Mouse (Mus musculus): Measurements from ENCODE around the gene Gm8764. TPM values are rescaled to one million over a fixed set of nuclear protein-coding genes. Genes with fewer than 3 reads are reported as not detected.
"Not testable (repeated sequence)": the region's sequence is repeated elsewhere in the genome, so short reads cannot be mapped to it uniquely, and the experiment has no call there.

Gene Gm8764
- polyA plus RNA-seq (2014; fragmentation: Nextera tagmentation; extraction: Ambion mirVana), result not detected in 2 replicates

DNA sequence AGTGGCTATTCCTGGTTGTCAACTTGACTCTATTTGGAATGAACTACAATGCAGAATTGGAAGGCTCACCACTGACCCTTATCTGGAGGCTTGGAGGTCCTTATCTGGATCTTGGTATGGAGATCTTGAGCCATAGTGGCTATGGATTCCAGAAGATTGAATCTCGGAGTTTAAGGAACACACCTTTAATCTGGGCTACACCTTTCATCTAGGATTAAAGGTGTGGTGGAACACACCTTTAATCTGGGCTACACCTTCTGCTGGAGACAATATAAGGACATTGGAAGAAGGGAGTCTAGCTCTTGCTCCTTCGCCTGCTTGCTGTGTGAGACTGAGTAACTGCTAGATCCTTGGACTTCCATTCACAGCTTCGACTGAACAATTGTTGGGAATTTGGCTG lies at the start of gene Gm8764:
Gm8764 (plus strand) TSS at position 301 of the 400 bp plus-strand sequence.
- no CpG with 5 or more reads among the region's 3 CpGs for WGBS
- ATAC-seq (replicated peaks; ENCODE audit: low FRiP score), result not testable (repeated sequence)

GRCm38 (mm10) chr10:104110044-104110443 lies 49.8 kb upstream of the Gm8764 start:
- WGBS, result 71% methylated on average over 3 of the region's 3 CpGs

More for the DNA sequence above, at the start of gene Gm8764:
- H3K4me3 ChIP-seq (ENCODE audit: low read depth, low read length); H3K36me3 ChIP-seq (ENCODE audit: control insufficient read depth, insufficient read depth, low read length); H3K4me1 ChIP-seq (replicated peaks; ENCODE audit: control insufficient read depth, insufficient read depth, low read length); DNase-seq (ENCODE audit: low spot score); H3K27me3 ChIP-seq (replicated peaks; ENCODE audit: control insufficient read depth, insufficient read depth, low read length); H3K9ac ChIP-seq (ENCODE audit: low read depth, low read length); H3K27ac ChIP-seq (ENCODE audit: low read depth, low read length); H3K4me2 ChIP-seq; H3K9me3 ChIP-seq (ENCODE audit: control insufficient read depth, low read length): not testable (repeated sequence)

DNA sequence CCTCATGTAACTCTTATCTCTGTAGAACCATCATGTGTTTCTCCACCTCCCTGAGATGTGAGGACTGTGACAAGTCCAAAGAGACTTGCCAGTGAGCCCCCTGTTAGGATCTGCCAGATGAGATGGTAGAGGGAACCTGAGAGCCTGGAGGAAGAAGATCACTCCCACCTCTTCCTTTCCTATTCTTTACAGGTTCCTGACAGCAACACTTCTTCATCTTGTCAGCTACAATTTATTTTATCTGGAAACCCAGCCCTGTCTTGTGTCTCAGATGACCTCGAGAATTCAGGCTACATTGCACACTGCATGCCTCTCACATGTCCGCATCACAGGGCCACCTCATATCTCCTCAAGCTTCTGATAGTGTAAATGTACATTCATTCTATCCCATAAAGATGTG lies 41.5 kb upstream of the Gm8764 start:
- Histone ChIP-seq H3K27ac (ENCODE audit: low read depth, low read length) (no peak overlapping the region), H3K27me3 (replicated peaks; ENCODE audit: control insufficient read depth, insufficient read depth, low read length) (no peaks in the 10 kb centered on the region), H3K9me3 (ENCODE audit: control insufficient read depth, low read length) (no peaks in the 10 kb centered on the region), H3K4me2 (no peak overlapping the region), H3K4me3 (ENCODE audit: low read depth, low read length) (no peak overlapping the region), H3K36me3 (ENCODE audit: control insufficient read depth, insufficient read depth, low read length) (no peaks in the 10 kb centered on the region), H3K9ac (ENCODE audit: low read depth, low read length) (no peak overlapping the region), H3K4me1 (replicated peaks; ENCODE audit: control insufficient read depth, insufficient read depth, low read length) (no peaks in the 10 kb centered on the region)
- ATAC-seq (replicated peaks; ENCODE audit: low FRiP score), result no peak
- DNase-seq (ENCODE audit: low spot score), result no peak
- WGBS, result 48% methylated on average over 2 of the region's 2 CpGs

More at GRCm38 (mm10) chr10:104110044-104110443, 49.8 kb upstream of the Gm8764 start:
- no peaks in the 10 kb centered on the region for H3K27me3 ChIP-seq (replicated peaks; ENCODE audit: control insufficient read depth, insufficient read depth, low read length)
- no peaks in the 10 kb centered on the region for H3K36me3 ChIP-seq (ENCODE audit: control insufficient read depth, insufficient read depth, low read length)
- H3K27ac ChIP-seq (ENCODE audit: low read depth, low read length), result no peak overlapping the region
- H3K9me3 ChIP-seq (ENCODE audit: control insufficient read depth, low read length), result no peaks in the 10 kb centered on the region
- no peak overlapping the region for H3K9ac ChIP-seq (ENCODE audit: low read depth, low read length)
- no peak overlapping the region for H3K4me3 ChIP-seq (ENCODE audit: low read depth, low read length)
- no peak for ATAC-seq (replicated peaks; ENCODE audit: low FRiP score)
- DNase-seq (ENCODE audit: low spot score), result no peak
- H3K4me1 ChIP-seq (replicated peaks; ENCODE audit: control insufficient read depth, insufficient read depth, low read length), result no peaks in the 10 kb centered on the region
- H3K4me2 ChIP-seq, result no peak overlapping the region

DNA sequence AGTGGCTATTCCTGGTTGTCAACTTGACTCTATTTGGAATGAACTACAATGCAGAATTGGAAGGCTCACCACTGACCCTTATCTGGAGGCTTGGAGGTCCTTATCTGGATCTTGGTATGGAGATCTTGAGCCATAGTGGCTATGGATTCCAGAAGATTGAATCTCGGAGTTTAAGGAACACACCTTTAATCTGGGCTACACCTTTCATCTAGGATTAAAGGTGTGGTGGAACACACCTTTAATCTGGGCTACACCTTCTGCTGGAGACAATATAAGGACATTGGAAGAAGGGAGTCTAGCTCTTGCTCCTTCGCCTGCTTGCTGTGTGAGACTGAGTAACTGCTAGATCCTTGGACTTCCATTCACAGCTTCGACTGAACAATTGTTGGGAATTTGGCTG lies 17.1 kb upstream of the Gm8764 start, which contains the start of gene Gm21293:
Gm21293 (plus strand) TSS at position 301 of the 400 bp plus-strand sequence.
- H3K9me3 ChIP-seq (ENCODE audit: control insufficient read depth, low read length), result not testable (repeated sequence)

GRCm38 (mm10) chr10:104151197-104151596 lies 8.6 kb upstream of the Gm8764 start, which contains the start of gene Gm6763:
TSS of gene Gm6763 (plus strand) at chr10:104151497.
- H3K4me1 ChIP-seq (replicated peaks; ENCODE audit: control insufficient read depth, insufficient read depth, low read length); H3K4me3 ChIP-seq (ENCODE audit: low read depth, low read length); H3K9me3 ChIP-seq (ENCODE audit: control insufficient read depth, low read length); ATAC-seq (replicated peaks; ENCODE audit: low FRiP score); H3K27ac ChIP-seq (ENCODE audit: low read depth, low read length); H3K4me2 ChIP-seq; H3K9ac ChIP-seq (ENCODE audit: low read depth, low read length); H3K27me3 ChIP-seq (replicated peaks; ENCODE audit: control insufficient read depth, insufficient read depth, low read length); H3K36me3 ChIP-seq (ENCODE audit: control insufficient read depth, insufficient read depth, low read length); DNase-seq (ENCODE audit: low spot score): not testable (repeated sequence)
- no CpG with 5 or more reads among the region's 3 CpGs for WGBS

More for the DNA sequence above, 17.1 kb upstream of the Gm8764 start, which contains the start of gene Gm21293:
- H3K4me3 ChIP-seq (ENCODE audit: low read depth, low read length); H3K4me1 ChIP-seq (replicated peaks; ENCODE audit: control insufficient read depth, insufficient read depth, low read length); H3K9ac ChIP-seq (ENCODE audit: low read depth, low read length); ATAC-seq (replicated peaks; ENCODE audit: low FRiP score); DNase-seq (ENCODE audit: low spot score); H3K36me3 ChIP-seq (ENCODE audit: control insufficient read depth, insufficient read depth, low read length); H3K4me2 ChIP-seq; H3K27ac ChIP-seq (ENCODE audit: low read depth, low read length); H3K27me3 ChIP-seq (replicated peaks; ENCODE audit: control insufficient read depth, insufficient read depth, low read length): not testable (repeated sequence)
- no CpG with 5 or more reads among the region's 3 CpGs for WGBS

DNA sequence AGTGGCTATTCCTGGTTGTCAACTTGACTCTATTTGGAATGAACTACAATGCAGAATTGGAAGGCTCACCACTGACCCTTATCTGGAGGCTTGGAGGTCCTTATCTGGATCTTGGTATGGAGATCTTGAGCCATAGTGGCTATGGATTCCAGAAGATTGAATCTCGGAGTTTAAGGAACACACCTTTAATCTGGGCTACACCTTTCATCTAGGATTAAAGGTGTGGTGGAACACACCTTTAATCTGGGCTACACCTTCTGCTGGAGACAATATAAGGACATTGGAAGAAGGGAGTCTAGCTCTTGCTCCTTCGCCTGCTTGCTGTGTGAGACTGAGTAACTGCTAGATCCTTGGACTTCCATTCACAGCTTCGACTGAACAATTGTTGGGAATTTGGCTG lies 8.4 kb downstream of the Gm8764 start, which contains the start of gene Gm21304:
Gm21304 (plus strand) TSS at position 301 of the 400 bp plus-strand sequence.
- H3K9ac ChIP-seq (ENCODE audit: low read depth, low read length); H3K36me3 ChIP-seq (ENCODE audit: control insufficient read depth, insufficient read depth, low read length); H3K27me3 ChIP-seq (replicated peaks; ENCODE audit: control insufficient read depth, insufficient read depth, low read length); ATAC-seq (replicated peaks; ENCODE audit: low FRiP score); H3K4me2 ChIP-seq; H3K4me1 ChIP-seq (replicated peaks; ENCODE audit: control insufficient read depth, insufficient read depth, low read length); DNase-seq (ENCODE audit: low spot score); H3K9me3 ChIP-seq (ENCODE audit: control insufficient read depth, low read length); H3K27ac ChIP-seq (ENCODE audit: low read depth, low read length); H3K4me3 ChIP-seq (ENCODE audit: low read depth, low read length): not testable (repeated sequence)
- WGBS, result no CpG with 5 or more reads among the region's 3 CpGs

DNA sequence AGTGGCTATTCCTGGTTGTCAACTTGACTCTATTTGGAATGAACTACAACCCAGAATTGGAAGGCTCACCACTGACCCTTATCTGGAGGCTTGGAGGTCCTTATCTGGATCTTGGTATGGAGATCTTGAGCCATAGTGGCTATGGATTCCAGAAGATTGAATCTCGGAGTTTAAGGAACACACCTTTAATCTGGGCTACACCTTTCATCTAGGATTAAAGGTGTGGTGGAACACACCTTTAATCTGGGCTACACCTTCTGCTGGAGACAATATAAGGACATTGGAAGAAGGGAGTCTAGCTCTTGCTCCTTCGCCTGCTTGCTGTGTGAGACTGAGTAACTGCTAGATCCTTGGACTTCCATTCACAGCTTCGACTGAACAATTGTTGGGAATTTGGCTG lies 16.9 kb downstream of the Gm8764 start, which contains the start of gene Gm21312:
Gm21312 (plus strand) TSS at position 301 of the 400 bp plus-strand sequence.
- ATAC-seq (replicated peaks; ENCODE audit: low FRiP score); H3K9ac ChIP-seq (ENCODE audit: low read depth, low read length); H3K4me2 ChIP-seq; H3K9me3 ChIP-seq (ENCODE audit: control insufficient read depth, low read length); H3K27ac ChIP-seq (ENCODE audit: low read depth, low read length); H3K4me1 ChIP-seq (replicated peaks; ENCODE audit: control insufficient read depth, insufficient read depth, low read length); H3K4me3 ChIP-seq (ENCODE audit: low read depth, low read length); H3K36me3 ChIP-seq (ENCODE audit: control insufficient read depth, insufficient read depth, low read length); DNase-seq (ENCODE audit: low spot score); H3K27me3 ChIP-seq (replicated peaks; ENCODE audit: control insufficient read depth, insufficient read depth, low read length): not testable (repeated sequence)
- WGBS, result no CpG with 5 or more reads among the region's 3 CpGs

DNA sequence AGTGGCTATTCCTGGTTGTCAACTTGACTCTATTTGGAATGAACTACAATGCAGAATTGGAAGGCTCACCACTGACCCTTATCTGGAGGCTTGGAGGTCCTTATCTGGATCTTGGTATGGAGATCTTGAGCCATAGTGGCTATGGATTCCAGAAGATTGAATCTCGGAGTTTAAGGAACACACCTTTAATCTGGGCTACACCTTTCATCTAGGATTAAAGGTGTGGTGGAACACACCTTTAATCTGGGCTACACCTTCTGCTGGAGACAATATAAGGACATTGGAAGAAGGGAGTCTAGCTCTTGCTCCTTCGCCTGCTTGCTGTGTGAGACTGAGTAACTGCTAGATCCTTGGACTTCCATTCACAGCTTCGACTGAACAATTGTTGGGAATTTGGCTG lies 25.4 kb downstream of the Gm8764 start, which contains the start of gene Gm20765:
Gm20765 (plus strand) TSS at position 301 of the 400 bp plus-strand sequence.
- not testable (repeated sequence) for H3K9ac ChIP-seq (ENCODE audit: low read depth, low read length); H3K9me3 ChIP-seq (ENCODE audit: control insufficient read depth, low read length); H3K4me2 ChIP-seq; DNase-seq (ENCODE audit: low spot score); H3K27me3 ChIP-seq (replicated peaks; ENCODE audit: control insufficient read depth, insufficient read depth, low read length); H3K4me1 ChIP-seq (replicated peaks; ENCODE audit: control insufficient read depth, insufficient read depth, low read length); H3K4me3 ChIP-seq (ENCODE audit: low read depth, low read length); H3K27ac ChIP-seq (ENCODE audit: low read depth, low read length); ATAC-seq (replicated peaks; ENCODE audit: low FRiP score); H3K36me3 ChIP-seq (ENCODE audit: control insufficient read depth, insufficient read depth, low read length)
- no CpG with 5 or more reads among the region's 3 CpGs for WGBS

DNA sequence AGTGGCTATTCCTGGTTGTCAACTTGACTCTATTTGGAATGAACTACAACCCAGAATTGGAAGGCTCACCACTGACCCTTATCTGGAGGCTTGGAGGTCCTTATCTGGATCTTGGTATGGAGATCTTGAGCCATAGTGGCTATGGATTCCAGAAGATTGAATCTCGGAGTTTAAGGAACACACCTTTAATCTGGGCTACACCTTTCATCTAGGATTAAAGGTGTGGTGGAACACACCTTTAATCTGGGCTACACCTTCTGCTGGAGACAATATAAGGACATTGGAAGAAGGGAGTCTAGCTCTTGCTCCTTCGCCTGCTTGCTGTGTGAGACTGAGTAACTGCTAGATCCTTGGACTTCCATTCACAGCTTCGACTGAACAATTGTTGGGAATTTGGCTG lies 33.9 kb downstream of the Gm8764 start, which contains the start of gene Gm4340:
Gm4340 (plus strand) TSS at position 301 of the 400 bp plus-strand sequence.
- ATAC-seq (replicated peaks; ENCODE audit: low FRiP score); H3K27ac ChIP-seq (ENCODE audit: low read depth, low read length); H3K4me1 ChIP-seq (replicated peaks; ENCODE audit: control insufficient read depth, insufficient read depth, low read length); H3K27me3 ChIP-seq (replicated peaks; ENCODE audit: control insufficient read depth, insufficient read depth, low read length); H3K4me3 ChIP-seq (ENCODE audit: low read depth, low read length); H3K9ac ChIP-seq (ENCODE audit: low read depth, low read length); H3K9me3 ChIP-seq (ENCODE audit: control insufficient read depth, low read length); H3K4me2 ChIP-seq; DNase-seq (ENCODE audit: low spot score); H3K36me3 ChIP-seq (ENCODE audit: control insufficient read depth, insufficient read depth, low read length): not testable (repeated sequence)
- no CpG with 5 or more reads among the region's 3 CpGs for WGBS
